Mouse (Mus musculus): ENCODE measurements at regions not wholly inside any gene's neighbourhood (a gene's known extent, or its start where the extent isn't known, plus 50 kb on each side); places are given as distances from the start of the nearest gene placed in this dataset.
"Not testable (repeated sequence)": the region's sequence is repeated elsewhere in the genome, so short reads cannot be mapped to it uniquely, and the experiment has no call there.

DNA sequence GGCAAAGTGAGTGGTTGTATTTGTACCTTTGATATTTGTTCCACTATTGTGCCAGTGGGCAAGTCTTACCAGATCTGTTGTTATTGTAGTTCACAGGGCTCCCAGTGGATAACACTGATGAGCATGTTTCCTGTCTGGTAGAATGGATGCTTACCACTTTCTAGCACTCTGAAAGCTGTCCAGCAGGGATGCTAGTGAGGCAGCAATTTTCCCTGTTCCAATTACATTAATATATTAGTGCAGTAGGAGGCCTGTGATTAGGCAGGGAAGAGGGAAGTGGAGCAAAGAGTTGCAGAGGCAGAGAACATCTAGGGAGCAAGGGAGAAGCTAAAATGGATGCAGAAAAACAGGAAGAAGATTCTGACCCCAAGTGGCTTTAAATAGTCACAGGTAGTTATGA lies 348.0 kb downstream of the Adam29 start:
- peak; percentile 10 for DNase-seq
- intact Hi-C loops (cut with DNase I), result not testable (repeated sequence)

DNA sequence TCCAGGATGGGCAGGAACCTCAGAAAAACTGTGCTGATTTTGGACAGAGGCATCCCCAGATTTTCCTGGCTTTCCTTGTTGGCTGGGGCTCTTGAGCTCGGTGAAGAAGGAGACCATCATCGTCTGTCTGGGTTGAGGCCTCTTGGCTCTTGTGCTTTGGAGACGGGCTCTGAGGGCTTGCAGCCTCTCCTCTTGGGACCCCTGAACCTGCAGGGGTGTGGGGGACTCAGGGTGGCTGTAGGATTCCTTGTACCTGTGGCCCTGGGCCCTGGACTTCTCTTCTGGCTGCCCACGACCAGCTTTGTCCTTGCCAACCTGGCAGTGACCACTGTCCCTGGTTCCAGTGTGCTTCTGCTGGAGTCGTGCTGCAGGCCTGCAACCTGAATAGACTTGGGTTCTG lies 367.9 kb downstream of the Adam29 start:
- no peak for DNase-seq
- intact Hi-C loops (cut with DNase I), result no loop called here

DNA sequence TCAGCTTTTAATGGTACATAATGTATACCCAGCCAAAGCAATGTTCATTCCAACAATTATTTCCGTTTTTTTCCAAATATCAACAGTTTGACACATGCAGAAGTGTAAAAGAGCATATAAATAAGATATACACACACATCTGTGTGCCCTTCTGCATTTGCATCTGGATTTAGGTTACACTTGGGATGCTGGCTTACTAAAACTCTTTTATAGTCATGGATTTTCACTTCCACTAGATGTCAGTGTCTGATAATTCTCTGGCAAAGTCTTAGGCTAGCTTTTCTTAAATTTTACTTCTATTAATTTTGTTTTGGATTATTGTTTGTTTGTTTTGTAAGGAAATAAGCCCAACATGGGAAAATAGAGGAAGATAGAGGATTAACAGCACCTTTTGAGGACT lies 377.4 kb downstream of the Adam29 start:
- intact Hi-C loops (cut with DNase I); DNase-seq: not testable (repeated sequence)

DNA sequence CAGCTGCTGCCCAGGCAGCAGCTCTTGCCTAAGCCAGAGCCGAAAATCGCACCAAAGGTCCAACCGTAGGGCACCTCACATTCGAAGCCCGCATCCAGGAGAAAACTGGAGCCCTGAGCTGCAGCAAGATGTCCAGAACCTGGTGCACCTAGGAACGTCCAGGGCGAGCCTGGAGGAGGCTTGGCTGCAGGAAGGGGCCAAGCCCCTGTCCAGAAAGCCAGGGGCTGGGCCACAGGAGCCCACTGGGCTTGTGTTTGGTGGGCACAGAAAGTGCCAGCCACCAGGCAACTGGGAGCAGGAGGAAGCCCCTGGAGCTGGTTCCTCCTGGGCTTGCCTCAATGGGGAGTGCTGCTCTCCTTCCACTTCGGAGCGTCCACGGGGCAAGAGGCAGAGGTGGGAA lies 387.6 kb downstream of the Adam29 start:
- intact Hi-C loops (cut with DNase I); DNase-seq: not testable (repeated sequence)

DNA sequence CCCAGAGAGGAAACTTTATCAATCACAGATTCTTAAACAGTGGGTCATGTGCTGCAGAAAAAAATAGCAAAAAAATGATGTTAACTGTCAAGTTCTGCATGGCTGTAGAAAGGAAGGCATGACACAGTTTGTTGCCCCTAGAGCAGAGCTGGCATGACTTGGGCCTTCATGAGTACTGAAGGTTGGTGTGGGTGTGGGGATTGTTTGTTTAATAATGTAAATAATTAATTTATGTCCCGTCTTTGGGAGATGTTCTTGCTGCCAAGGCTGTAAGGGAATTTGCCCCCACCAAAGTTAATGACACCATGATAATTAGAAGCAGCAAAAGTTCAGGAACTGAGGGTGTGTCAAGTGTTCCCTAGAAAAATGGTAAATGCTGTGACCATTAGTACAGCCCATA lies 429.4 kb downstream of the Adam29 start:
- intact Hi-C loops (cut with DNase I), result no loop called here
- no peak for DNase-seq

DNA sequence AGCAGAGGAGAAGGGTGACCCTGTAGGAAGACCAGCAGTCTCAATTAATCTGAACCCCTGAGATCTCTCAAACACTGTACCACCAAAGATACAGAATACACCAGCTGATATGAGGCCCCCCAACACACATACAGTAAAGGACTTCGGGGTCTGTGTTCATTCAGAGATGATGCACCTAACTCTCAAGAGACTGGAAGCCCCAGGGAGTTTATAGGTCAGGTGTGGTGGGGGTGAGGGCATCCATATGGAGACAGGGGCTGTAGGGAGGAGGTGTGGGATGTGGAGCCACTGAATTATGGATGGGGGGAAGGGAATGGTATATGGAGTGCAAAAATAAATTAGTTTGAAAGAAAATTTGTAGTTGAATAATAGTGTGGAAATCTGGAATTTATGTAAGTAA lies 429.8 kb downstream of the Adam29 start:
- DNase-seq, result no peak
- intact Hi-C loops (cut with DNase I), result no loop called here

DNA sequence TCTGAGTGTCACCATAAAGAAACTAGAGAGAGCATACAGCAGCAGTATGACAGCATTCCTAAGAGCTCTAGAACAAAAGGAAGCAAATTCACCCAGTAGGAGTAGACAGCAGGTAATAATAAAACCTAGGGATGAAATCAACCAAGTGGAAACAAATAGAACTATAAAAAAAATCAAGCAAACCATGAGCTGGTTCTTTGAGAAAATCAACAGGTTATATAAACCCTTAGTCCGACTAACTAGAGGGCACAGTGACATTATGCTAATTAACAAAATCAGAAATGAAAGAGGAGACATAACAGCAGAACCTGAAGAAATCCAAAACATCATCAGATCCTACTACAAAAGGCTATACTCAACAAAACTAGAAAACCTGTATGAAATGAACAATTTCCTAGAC lies 434.4 kb downstream of the Adam29 start:
- no peak for DNase-seq
- intact Hi-C loops (cut with DNase I), result no loop called here

DNA sequence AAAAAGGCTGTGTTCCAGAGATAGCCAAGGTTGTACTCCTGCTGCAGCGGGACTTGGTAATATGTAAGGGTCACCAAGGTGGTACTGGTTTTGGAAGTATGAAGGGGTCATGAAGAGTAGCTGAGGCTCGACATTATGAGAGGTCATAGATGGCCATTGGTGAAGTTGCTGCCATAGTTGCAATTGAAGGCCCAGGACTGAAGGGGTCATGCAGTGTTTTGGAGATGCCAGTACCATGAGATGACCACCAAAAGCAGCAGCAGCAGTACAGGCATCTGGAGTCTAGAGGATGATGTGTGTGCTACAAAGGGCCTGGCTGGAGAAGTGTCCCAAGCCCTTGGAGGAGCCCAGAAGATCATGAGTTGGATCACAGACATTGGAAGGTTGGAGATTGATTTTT lies 440.0 kb downstream of the Adam29 start:
- intact Hi-C loops (cut with DNase I), result loop anchor here (10.0 kb wide), 1 partner anchor 62 kb away; no protein-coding TSS in a partner anchor
- not testable (repeated sequence) for DNase-seq

DNA sequence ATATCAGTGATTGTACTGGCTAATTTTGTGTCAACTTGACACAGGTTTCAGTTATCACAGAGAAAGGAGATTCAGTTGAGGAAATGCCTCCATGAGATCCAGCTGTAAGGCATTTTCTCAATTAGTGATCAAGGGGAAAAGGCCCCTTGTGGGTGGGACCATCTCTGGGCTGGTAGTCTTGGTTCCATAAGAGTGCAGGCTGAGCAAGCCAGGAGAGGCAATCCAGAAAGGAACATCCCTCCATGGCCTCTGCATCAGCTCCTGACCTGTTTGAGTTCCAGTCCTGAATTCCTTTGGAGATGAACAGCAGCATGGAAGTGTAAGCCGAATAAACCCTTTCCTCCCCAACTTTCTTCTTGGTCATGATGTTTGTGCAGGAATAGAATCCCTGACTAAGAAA lies 440.8 kb downstream of the Adam29 start:
- not testable (repeated sequence) for DNase-seq
- intact Hi-C loops (cut with DNase I), result loop anchor here (10.0 kb wide), 1 partner anchor 61 kb away; no protein-coding TSS in a partner anchor

DNA sequence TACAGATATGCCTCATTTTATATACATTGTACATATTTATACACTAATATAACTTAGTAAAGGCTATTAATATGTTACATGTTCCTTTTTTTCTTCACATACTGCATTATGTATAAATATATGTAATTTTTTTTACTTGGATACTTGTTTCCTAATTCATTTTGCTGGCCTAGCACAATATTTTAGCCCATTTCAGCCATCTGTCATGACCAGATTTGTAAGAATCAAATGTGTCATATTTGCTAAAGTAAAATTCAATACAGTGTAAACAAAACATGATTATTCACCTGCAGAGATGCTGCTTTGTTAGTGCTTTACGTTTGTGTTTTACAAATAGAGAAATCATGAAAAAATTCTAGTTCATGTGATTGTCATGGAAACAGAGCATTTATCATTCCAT lies 441.3 kb downstream of the Adam29 start:
- no peak for DNase-seq
- intact Hi-C loops (cut with DNase I), result loop anchor here (10.0 kb wide), 1 partner anchor 61 kb away; no protein-coding TSS in a partner anchor

DNA sequence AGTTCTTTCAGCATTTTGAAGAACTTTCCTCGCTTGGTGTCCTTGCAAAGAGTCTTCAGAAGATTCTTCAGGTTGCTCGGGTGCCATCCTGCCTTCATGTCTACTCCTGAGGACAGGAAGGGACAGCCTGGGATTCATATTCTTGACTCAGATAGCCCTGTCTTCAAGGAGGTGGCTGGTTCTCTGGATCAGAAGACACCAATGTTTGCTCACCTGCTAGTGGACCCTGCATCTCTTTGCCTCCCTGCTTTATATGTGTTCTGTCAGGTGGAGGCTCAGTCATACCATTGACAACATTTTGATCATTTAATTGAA lies 441.9 kb downstream of the Adam29 start:
- no peak for DNase-seq
- intact Hi-C loops (cut with DNase I), result loop anchor here (10.0 kb wide), 1 partner anchor 60 kb away; no protein-coding TSS in a partner anchor

DNA sequence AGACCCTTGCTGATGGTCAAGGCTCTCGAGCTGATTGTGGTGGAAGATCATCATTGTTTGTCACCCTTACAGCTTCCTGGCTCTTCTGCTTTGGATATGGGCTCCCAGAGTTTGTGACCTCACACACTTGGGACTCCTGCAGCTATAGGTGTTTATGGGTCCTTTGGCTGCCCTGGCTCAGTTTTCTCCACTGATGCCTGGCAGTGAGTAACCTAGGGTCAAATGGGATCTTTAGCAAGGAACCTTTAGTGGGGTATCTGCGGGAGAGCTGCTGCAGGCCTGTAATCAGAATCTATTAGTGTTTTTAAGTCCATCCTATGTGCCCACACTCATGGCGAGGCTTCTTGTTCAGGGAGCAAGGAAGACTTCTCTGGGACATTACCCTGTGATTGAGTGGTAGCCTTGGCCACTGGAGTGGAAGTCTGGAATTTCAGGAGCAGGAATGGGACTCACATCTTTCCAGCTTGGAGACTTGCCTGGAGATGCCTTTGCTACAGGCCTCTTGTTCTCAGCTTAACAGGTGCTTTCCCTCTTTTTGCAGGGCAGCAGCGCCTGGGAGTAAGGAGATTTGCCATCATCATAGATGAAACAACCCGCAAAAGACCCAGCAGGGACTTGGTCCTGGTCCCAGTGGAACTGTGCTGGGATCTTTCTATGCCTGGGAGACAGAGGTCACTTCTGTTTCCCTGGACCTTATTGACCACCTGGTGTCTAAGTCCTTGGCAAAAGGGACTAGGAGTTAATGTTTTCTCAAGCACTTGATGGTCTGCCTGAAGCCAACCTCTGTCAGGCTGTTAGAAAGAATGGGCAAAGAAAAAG lies 442.5 kb downstream of the Adam29 start:
- intact Hi-C loops (cut with DNase I), result loop anchor here (10.0 kb wide), 1 partner anchor 59 kb away; no protein-coding TSS in a partner anchor
- no peak for DNase-seq

DNA sequence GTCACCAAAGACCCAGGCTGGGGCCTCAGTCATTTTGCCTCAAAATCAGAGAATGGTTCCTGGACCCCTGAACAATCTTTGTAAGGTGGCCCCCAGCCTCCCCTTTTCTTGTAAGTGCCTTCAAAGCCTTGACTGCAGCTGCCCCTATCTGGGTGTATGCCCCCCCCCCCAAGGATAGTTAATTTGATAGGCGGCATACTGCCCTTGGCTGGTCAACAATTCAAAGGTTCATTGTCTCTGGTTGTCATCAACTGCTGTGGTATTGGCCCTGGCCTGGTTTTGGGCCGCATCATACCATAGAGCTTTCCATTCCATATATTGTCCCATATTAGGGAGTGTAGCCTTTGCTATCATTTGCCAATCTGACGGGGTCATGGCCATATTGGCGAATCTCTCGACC lies 446.0 kb downstream of the Adam29 start:
- intact Hi-C loops (cut with DNase I), result loop anchor here (10.0 kb wide), 1 partner anchor 56 kb away; no protein-coding TSS in a partner anchor
- not testable (repeated sequence) for DNase-seq

DNA sequence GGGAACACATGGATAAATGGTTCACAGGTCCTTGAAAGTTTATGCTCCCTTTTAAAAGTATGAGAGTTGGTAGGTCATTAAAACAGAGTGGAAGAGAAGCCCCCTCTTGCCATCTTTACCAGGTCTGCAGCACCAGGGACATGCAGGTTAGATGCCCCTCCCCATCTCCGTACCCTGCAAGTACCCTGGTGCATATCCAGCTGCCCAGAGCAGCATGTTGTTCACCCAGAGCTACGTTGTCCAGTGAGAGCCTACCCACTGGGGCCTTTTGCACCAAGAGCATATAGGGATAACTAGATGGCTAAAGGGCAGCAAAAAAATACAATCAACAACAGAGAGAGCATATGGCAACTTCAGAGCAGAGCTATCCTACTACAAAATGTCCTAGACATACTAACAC lies 449.3 kb downstream of the Adam29 start:
- DNase-seq, result no peak
- intact Hi-C loops (cut with DNase I), result no loop called here

Measured in left cerebral cortex, postnatal 4 days (tissue).